Mouse (Mus musculus) heart, postnatal 0 days (tissue): Measurements from ENCODE around the gene Gdf1. TPM values are rescaled to one million over a fixed set of nuclear protein-coding genes. Genes with fewer than 3 reads are reported as not detected.

Source experiments
- ATAC-seq: fragments of 200-750 bp; cut with Nextera tagmentation; 2 replicates; pipeline ENCODE4 v1.8.0; 2017; ENCODE audit warnings: low read depth, moderate number of reproducible peaks, moderate library complexity; ENCODE audit not compliant: insufficient read depth
- DNase-seq: peaks from one replicate; pipeline ENCODE4 v3.0.0-alpha.2; 2016; ENCODE audit warnings: low spot score
- H3K27ac ChIP-seq: fragments of 300-500 bp; sonication (generic); 2 replicates; pipeline ENCODE4 v1.5.1; 2014; ENCODE audit warnings: low read depth, mild to moderate bottlenecking
- H3K27me3 ChIP-seq: fragments of 300-500 bp; sonication (generic); 2 replicates; pipeline ENCODE4 v1.6.1; 2014; ENCODE audit warnings: low read length, mixed read lengths; ENCODE audit not compliant: control insufficient read depth, insufficient read depth
- H3K36me3 ChIP-seq: fragments of 300-500 bp; sonication (generic); replicated peaks from 2 replicates; pipeline ENCODE4 v1.6.1; 2014; ENCODE audit warnings: low read length, mixed read lengths; ENCODE audit not compliant: control insufficient read depth, insufficient read depth
- H3K4me1 ChIP-seq: fragments of 300-500 bp; sonication (generic); 2 replicates; pipeline ENCODE4 v1.6.1; 2014; ENCODE audit warnings: antibody characterized with exemption; ENCODE audit not compliant: control insufficient read depth, insufficient read depth
- H3K4me2 ChIP-seq: fragments of 300-500 bp; sonication (generic); 2 replicates; pipeline ENCODE4 v1.6.1; 2014; ENCODE audit warnings: low read depth, mild to moderate bottlenecking, low read length, moderate library complexity
- H3K4me3 ChIP-seq: fragments of 300-500 bp; sonication (generic); 2 replicates; pipeline ENCODE4 v1.5.1; 2014; ENCODE audit warnings: low read depth, low read length
- H3K9ac ChIP-seq: fragments of 300-500 bp; sonication (generic); replicated peaks from 2 replicates; pipeline ENCODE4 v1.6.1; 2014; ENCODE audit warnings: low read depth, low read length, mixed read lengths
- H3K9me3 ChIP-seq: fragments of 300-500 bp; sonication (generic); replicated peaks from 2 replicates; pipeline ENCODE4 v1.6.1; 2016; ENCODE audit warnings: low read length; ENCODE audit not compliant: control insufficient read depth
- CTCF ChIP-seq: IDR thresholded peaks from 2 replicates; pipeline ENCODE4 v1.5.1; 2016; ENCODE audit warnings: antibody characterized with exemption, control low read depth, low read depth
- EP300 ChIP-seq: IDR thresholded peaks from 2 replicates; pipeline ENCODE4 v1.6.1; 2016; ENCODE audit warnings: antibody characterized with exemption, low read depth
- WGBS: fragments of 180-500 bp; shearing (Covaris S2); extraction: QIAGEN DNeasy Blood & Tissue Kit; methylation state at CpG from one replicate; pipeline ENCODE4 v1.1.7; 2014; 5-methylcytosine and 5-hydroxymethylcytosine counted together
- polyA plus RNA-seq: library from polyadenylated mRNA; unstranded; fragments of >200 nt; fragmentation: Nextera tagmentation; extraction: Ambion mirVana; gene quantifications from 2 replicates; pipeline ENCODE4 v1.2.1, GENCODE M21; 2015
- total RNA-seq: library from RNA; depleted of rRNA; stranded (reverse); fragments of >200 nt; gene quantifications from 2 replicates; pipeline ENCODE4 v1.2.3, GENCODE M21; 2014; ENCODE audit warnings: low replicate concordance; rRNA removed

Gene Gdf1
- total and polyA plus RNA-seq, 2 experiments from 2014 or later, result 0.20 TPM; not detected in 1

- H3K27ac ChIP-seq, result no peak overlapping the region
- no peaks in the 10 kb centered on the region for H3K9me3 ChIP-seq
- no peak for ATAC-seq
- no peak overlapping the region for H3K9ac ChIP-seq
- 0 out of 2 replicates have a peak, but pooled peaks cover 10% of the 10 kb centered on the region for H3K4me1 ChIP-seq
- H3K27me3 ChIP-seq, result peaks cover 70% of the 10 kb centered on the region
- no peaks in the 10 kb centered on the region for H3K36me3 ChIP-seq
- DNase-seq, result no peak
- TF ChIP-seq CTCF, result no peak
- TF ChIP-seq EP300, result no peak
- H3K4me2 ChIP-seq, result no peak overlapping the region
- H3K4me3 ChIP-seq, result no peak overlapping the region
- WGBS, result 17% methylated on average over 15 of the region's 15 CpGs
Observed at GRCm38 (mm10) chr8:70377049-70377448, 47.4 kb downstream of the Gdf1 start.

GRCm38 (mm10) chr8:70380069-70380468 lies 50.5 kb downstream of the Gdf1 start:
- 70% methylated on average over 12 of the region's 12 CpGs for WGBS

More at GRCm38 (mm10) chr8:70380069-70380468, 50.5 kb downstream of the Gdf1 start:
- Histone ChIP-seq H3K36me3 (no peaks in the 10 kb centered on the region), H3K4me1 (no peaks in the 10 kb centered on the region), H3K9me3 (no peaks in the 10 kb centered on the region), H3K27ac (no peak overlapping the region), H3K4me2 (no peak overlapping the region), H3K27me3 (peaks cover 41% of the 10 kb centered on the region), H3K4me3 (no peak overlapping the region), H3K9ac (no peak overlapping the region)
- ATAC-seq (no peak), DNase-seq (no peak)
- no peak for TF ChIP-seq CTCF
- TF ChIP-seq EP300, result no peak

Other genes starting within 250 kb of the Gdf1 start
- gene Hapln4, start 246.4 kb upstream of the Gdf1 start, total RNA-seq, result not detected in 2 replicates
- gene Hapln4, start 246.4 kb upstream of the Gdf1 start, polyA plus RNA-seq, result not detected in 2 replicates
- gene Ncan, start 208.9 kb upstream of the Gdf1 start, total RNA-seq, result 0.35 TPM in 1 of 2 replicates, not detected in the other
- gene Ncan, start 208.9 kb upstream of the Gdf1 start, polyA plus RNA-seq, result 0.10 and 0.12 TPM in 2 replicates
- 2.9 and 10.3 TPM in 2 replicates for gene Nr2c2ap, start 198.5 kb upstream of the Gdf1 start, total RNA-seq
- gene Nr2c2ap, start 198.5 kb upstream of the Gdf1 start, polyA plus RNA-seq, result 29.2 and 32.5 TPM in 2 replicates
- gene Rfxank, start 190.7 kb upstream of the Gdf1 start, total RNA-seq, result 29.4 and 48.4 TPM in 2 replicates
- 22.5 and 23.9 TPM in 2 replicates for gene Rfxank, start 190.7 kb upstream of the Gdf1 start, polyA plus RNA-seq
- 34.3 and 68.4 TPM in 2 replicates for gene Borcs8, start 190.3 kb upstream of the Gdf1 start, total RNA-seq
- 32.1 and 34.5 TPM in 2 replicates for gene Borcs8, start 190.3 kb upstream of the Gdf1 start, polyA plus RNA-seq
- gene Mef2b, start 190.1 kb upstream of the Gdf1 start, total RNA-seq, result not detected in 2 replicates
- 0.20 TPM in 1 of 2 replicates, not detected in the other for gene Mef2b, start 190.1 kb upstream of the Gdf1 start, polyA plus RNA-seq
- gene Tmem161a, start 157.5 kb upstream of the Gdf1 start, total RNA-seq, result 155 and 174 TPM in 2 replicates
- 120 and 132 TPM in 2 replicates for gene Tmem161a, start 157.5 kb upstream of the Gdf1 start, polyA plus RNA-seq
- gene Slc25a42, start 117.5 kb upstream of the Gdf1 start, total RNA-seq, result 20.6 and 29.1 TPM in 2 replicates
- 16.5 and 19.1 TPM in 2 replicates for gene Slc25a42, start 117.5 kb upstream of the Gdf1 start, polyA plus RNA-seq
- gene Sugp2, start 95.6 kb upstream of the Gdf1 start, total RNA-seq, result 32.0 and 48.7 TPM in 2 replicates
- gene Sugp2, start 95.6 kb upstream of the Gdf1 start, polyA plus RNA-seq, result 14.5 and 15.5 TPM in 2 replicates
- gene Armc6, start 95.4 kb upstream of the Gdf1 start, total RNA-seq, result 20.1 and 26.5 TPM in 2 replicates
- 11.9 and 13.1 TPM in 2 replicates for gene Armc6, start 95.4 kb upstream of the Gdf1 start, polyA plus RNA-seq
- gene Homer3, start 47.0 kb upstream of the Gdf1 start, total RNA-seq, result 29.1 and 38.9 TPM in 2 replicates
- 19.5 TPM in 2 replicates for gene Homer3, start 47.0 kb upstream of the Gdf1 start, polyA plus RNA-seq
- 33.1 and 35.6 TPM in 2 replicates for gene Ddx49, start 27.3 kb upstream of the Gdf1 start, total RNA-seq
- 24.4 and 26.7 TPM in 2 replicates for gene Ddx49, start 27.3 kb upstream of the Gdf1 start, polyA plus RNA-seq
- gene Cope, start 27.3 kb upstream of the Gdf1 start, total RNA-seq, result 154 and 193 TPM in 2 replicates
- 294 and 295 TPM in 2 replicates for gene Cope, start 27.3 kb upstream of the Gdf1 start, polyA plus RNA-seq
- 0.80 TPM in 1 of 2 replicates, not detected in the other for gene Cers1, start 14.0 kb upstream of the Gdf1 start, total RNA-seq
- 0.27 and 0.59 TPM in 2 replicates for gene Cers1, start 14.0 kb upstream of the Gdf1 start, polyA plus RNA-seq
- 16.5 and 26.3 TPM in 2 replicates for gene Upf1, start 23.5 kb downstream of the Gdf1 start, total RNA-seq
- 7.0 and 7.5 TPM in 2 replicates for gene Upf1, start 23.5 kb downstream of the Gdf1 start, polyA plus RNA-seq
- gene Comp, start 43.7 kb downstream of the Gdf1 start, total RNA-seq, result 3.2 and 9.8 TPM in 2 replicates
- gene Comp, start 43.7 kb downstream of the Gdf1 start, polyA plus RNA-seq, result 4.2 and 4.4 TPM in 2 replicates
- gene Crtc1, start 109.8 kb downstream of the Gdf1 start, total RNA-seq, result 6.0 and 6.5 TPM in 2 replicates
- 6.0 and 6.9 TPM in 2 replicates for gene Crtc1, start 109.8 kb downstream of the Gdf1 start, polyA plus RNA-seq
- 15.8 and 22.6 TPM in 2 replicates for gene Klhl26, start 147.2 kb downstream of the Gdf1 start, total RNA-seq
- 7.1 and 8.7 TPM in 2 replicates for gene Klhl26, start 147.2 kb downstream of the Gdf1 start, polyA plus RNA-seq
- gene Tmem59l, start 157.5 kb downstream of the Gdf1 start, total RNA-seq, result not detected in 2 replicates
- gene Tmem59l, start 157.5 kb downstream of the Gdf1 start, polyA plus RNA-seq, result not detected in 2 replicates
- not detected in 2 replicates for gene Crlf1, start 163.3 kb downstream of the Gdf1 start, total RNA-seq
- 0.16 and 0.66 TPM in 2 replicates for gene Crlf1, start 163.3 kb downstream of the Gdf1 start, polyA plus RNA-seq
- 121 and 145 TPM in 2 replicates for gene Rex1bd, start 176.9 kb downstream of the Gdf1 start, total RNA-seq
- 139 and 146 TPM in 2 replicates for gene Rex1bd, start 176.9 kb downstream of the Gdf1 start, polyA plus RNA-seq
- gene Uba52, start 181.0 kb downstream of the Gdf1 start, total RNA-seq, result 887 and 1,064 TPM in 2 replicates
- 1,011 and 1,075 TPM in 2 replicates for gene Uba52, start 181.0 kb downstream of the Gdf1 start, polyA plus RNA-seq
- 422 and 440 TPM in 2 replicates for gene Fkbp8, start 197.9 kb downstream of the Gdf1 start, total RNA-seq
- gene Fkbp8, start 197.9 kb downstream of the Gdf1 start, polyA plus RNA-seq, result 195 and 200 TPM in 2 replicates
- gene Kxd1, start 198.1 kb downstream of the Gdf1 start, total RNA-seq, result 110 and 120 TPM in 2 replicates
- gene Kxd1, start 198.1 kb downstream of the Gdf1 start, polyA plus RNA-seq, result 93.5 and 96.7 TPM in 2 replicates
- 7.3 and 13.9 TPM in 2 replicates for gene Ell, start 209.6 kb downstream of the Gdf1 start, total RNA-seq
- 7.9 and 9.1 TPM in 2 replicates for gene Ell, start 209.6 kb downstream of the Gdf1 start, polyA plus RNA-seq